Mouse (Mus musculus): Measurements from ENCODE around the gene Arfip2. TPM values are rescaled to one million over a fixed set of nuclear protein-coding genes. Genes with fewer than 3 reads are reported as not detected.
A peak's percentile ranks its signal among the peaks of the same experiment; 100 is the strongest.

Arfip2 gene
- polyA plus RNA-seq, 1 experiment = 103 TPM

DNA sequence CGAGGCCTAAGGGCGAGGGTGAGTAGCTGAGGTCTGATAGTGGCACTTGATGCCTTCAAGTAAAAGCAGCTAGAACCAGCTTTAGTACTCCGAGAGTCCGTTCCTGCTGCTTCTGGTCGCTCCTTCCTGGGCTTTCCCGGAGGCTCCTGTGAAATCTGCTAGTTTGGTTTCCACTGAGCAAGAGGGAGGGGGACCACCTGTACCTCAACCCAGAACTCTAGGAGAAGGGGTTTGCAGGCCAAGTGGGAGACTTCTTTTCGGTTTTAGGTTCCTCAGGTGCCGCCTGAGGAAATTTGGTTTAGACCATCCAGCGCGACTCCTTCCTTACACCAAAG lies 6.4 kb downstream of the Arfip2 start:
- no peak for DNase-seq (ENCODE audit: low read depth)
- no peak for TF ChIP-seq POLR2A (IDR thresholded peaks at IDR 0.05; ENCODE audit: borderline replicate concordance, extremely low read depth, insufficient read depth, insufficient read length, poor library complexity, severe bottlenecking)
- no peak for TF ChIP-seq CTCF (IDR thresholded peaks at IDR 0.05; ENCODE audit: borderline replicate concordance, extremely low read depth, insufficient read depth, insufficient read length)

DNA sequence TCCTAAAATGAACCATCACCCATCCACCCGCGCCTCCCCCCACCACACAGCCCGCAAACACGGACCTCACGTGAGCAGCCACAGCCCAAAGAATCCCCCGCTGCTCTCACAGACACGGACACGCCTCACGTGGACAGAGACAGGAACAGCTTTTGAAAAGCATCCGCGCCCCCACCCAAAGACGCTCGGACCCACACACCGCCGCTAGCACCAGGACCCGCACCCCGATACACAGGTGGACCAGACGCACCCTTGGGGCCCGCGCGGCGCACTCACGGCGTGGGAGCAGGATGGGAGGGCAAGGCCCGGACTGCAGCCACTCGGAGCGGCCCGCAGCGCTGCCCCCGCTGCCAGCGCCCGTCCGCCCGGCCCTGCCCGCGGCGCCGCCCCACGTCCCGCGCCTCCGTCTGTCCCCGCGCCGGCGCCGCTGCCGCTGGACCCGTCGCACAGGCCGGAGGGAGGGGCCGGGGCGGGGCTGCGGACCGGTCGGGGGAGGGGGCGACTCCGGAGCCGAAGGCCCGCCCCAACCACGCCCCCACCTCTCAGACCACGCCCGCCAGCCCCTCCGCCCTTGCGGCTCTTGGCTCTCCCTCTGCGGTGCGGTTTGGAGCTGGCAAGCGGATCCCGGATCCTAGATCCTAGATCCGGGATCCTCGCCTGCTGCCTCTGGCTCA lies 7.0 kb downstream of the Arfip2 start, which contains the start of gene Trim3:
Gene Trim3, minus strand, starts transcription at position 445 of the 674 bp plus-strand sequence.
- DNase-seq (ENCODE audit: low read depth) = peak; percentile 96
- TF ChIP-seq CTCF (IDR thresholded peaks at IDR 0.05; ENCODE audit: borderline replicate concordance, extremely low read depth, insufficient read depth, insufficient read length) = no peak
- TF ChIP-seq POLR2A (IDR thresholded peaks at IDR 0.05; ENCODE audit: borderline replicate concordance, extremely low read depth, insufficient read depth, insufficient read length, poor library complexity, severe bottlenecking) = peak; percentile 47; the same call in 1 of the 2 replicates

DNA sequence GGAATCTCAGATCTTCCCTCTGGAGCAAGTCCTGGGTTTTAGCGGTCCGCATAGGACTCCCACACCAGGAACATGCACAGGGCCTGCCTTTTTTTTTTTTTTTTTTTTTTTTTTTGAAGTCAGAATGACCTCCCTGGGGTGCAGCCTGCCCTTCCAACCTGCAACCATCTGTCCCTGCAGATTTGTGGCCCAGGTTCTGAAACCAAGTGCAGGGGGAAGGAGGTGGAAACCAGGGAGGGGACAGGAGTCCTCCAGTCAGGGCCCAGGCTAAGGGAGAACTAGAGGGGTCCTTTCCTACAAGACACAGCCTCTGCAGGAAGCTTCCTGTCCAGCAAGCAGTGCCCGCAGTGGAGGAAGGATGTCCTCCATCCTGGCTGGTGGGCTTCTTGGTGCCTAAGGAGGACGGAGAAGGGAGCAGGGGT lies 7.7 kb downstream of the Arfip2 start:
- DNase-seq (ENCODE audit: low read depth) = peak; percentile 44
- TF ChIP-seq CTCF (IDR thresholded peaks at IDR 0.05; ENCODE audit: borderline replicate concordance, extremely low read depth, insufficient read depth, insufficient read length) = no peak
- TF ChIP-seq POLR2A (IDR thresholded peaks at IDR 0.05; ENCODE audit: borderline replicate concordance, extremely low read depth, insufficient read depth, insufficient read length, poor library complexity, severe bottlenecking) = no peak

DNA sequence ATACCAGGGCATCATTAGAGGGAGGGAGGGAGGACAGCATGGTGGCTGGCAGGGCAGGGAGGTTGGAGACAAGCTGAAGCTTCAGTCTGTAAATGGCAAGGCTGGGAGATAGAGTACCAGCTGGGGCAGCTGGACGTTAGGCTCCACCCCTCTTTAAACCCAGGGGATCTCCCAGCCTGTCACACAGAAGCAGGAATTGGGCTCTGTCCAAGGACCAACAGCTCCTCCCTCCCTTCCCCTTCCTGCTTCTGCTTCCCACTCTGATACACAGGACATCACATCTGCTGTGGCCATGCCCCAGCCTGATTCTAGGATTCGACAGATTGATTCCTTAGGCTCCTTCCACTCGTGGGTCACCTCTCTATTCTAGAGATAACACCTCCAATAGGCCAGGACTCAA lies 11.6 kb downstream of the Arfip2 start:
- no peak for TF ChIP-seq CTCF (IDR thresholded peaks at IDR 0.05; ENCODE audit: borderline replicate concordance, extremely low read depth, insufficient read depth, insufficient read length)
- DNase-seq (ENCODE audit: low read depth) = peak; percentile 89

DNA sequence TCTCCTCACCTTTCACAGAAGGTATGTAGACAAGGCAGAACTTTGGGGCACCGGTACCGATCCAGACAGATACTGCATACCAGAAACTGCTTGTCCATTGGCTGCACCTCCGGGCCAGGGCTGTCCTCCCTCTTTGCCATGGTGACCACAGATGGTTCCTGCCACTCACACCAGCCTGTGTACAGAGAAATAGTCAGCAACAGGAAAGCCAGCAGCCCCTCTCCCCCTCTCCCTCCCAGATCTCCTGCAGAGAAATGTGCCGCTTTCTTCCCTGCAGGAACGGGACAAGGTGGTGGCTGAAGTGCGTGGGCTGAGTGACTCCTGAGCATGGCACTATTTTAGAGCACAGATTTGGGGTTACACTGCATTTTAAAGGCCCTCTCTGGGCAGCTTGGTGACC lies 14.8 kb downstream of the Arfip2 start:
- no peak for DNase-seq (ENCODE audit: low read depth)
- TF ChIP-seq POLR2A (IDR thresholded peaks at IDR 0.05; ENCODE audit: borderline replicate concordance, extremely low read depth, insufficient read depth, insufficient read length, poor library complexity, severe bottlenecking) (no peak), CTCF (IDR thresholded peaks at IDR 0.05; ENCODE audit: borderline replicate concordance, extremely low read depth, insufficient read depth, insufficient read length) (no peak)

DNA sequence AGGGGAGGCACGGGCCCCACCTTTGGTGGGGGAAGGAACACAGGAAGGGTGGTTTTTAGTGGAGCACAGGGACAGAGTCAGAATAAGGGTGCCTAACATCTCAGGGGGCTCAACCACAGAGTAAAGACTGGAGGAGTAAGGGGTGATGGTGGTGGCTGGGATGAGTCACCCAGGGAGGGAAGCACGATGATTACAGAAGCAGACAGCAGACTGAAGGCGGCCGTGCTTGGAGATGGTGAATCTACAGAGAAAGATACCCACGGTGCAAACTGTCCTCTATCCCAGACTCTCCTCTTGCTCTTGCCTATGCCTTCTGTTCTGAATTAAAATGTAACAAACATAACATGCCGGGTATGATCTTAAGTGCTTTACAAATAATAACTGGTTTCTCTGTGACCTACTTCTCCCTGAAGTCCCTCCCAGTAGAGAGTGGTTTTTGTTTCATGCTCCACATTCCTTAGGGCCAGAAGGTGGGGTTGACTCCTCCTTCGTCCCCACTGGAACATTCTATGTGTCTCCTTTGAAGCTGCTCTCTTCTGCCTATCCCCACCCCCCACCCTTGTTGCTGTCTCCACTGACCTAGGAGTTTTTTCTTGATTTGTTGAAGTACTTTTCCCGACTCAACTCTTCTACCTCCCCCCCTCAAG lies 18.4 kb downstream of the Arfip2 start:
- TF ChIP-seq CTCF (IDR thresholded peaks at IDR 0.05; ENCODE audit: borderline replicate concordance, extremely low read depth, insufficient read depth, insufficient read length) = no peak
- TF ChIP-seq POLR2A (IDR thresholded peaks at IDR 0.05; ENCODE audit: borderline replicate concordance, extremely low read depth, insufficient read depth, insufficient read length, poor library complexity, severe bottlenecking) = no peak
- DNase-seq (ENCODE audit: low read depth) = no peak

DNA sequence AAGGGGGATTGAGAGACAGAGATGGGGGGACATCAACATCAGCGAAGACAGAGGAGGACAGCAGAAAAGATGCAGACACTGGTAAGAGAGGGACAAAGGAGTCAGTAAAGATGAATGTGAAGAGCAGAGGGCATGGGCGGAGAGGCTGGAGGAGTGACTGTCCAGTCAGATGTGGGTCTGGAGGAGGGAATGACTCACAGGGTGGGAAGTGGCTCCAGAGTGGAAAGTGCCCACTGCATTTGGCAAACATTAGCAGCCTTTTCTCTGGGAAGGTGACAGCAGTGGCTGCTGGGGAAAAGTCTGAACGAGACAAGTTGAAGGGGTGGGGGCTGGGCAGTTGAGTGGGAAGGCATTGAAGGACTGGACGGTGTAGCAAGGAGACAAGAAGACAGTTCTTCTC lies 19.2 kb downstream of the Arfip2 start:
- no peak for DNase-seq (ENCODE audit: low read depth)
- TF ChIP-seq POLR2A (IDR thresholded peaks at IDR 0.05; ENCODE audit: borderline replicate concordance, extremely low read depth, insufficient read depth, insufficient read length, poor library complexity, severe bottlenecking) (no peak), CTCF (IDR thresholded peaks at IDR 0.05; ENCODE audit: borderline replicate concordance, extremely low read depth, insufficient read depth, insufficient read length) (no peak)

DNA sequence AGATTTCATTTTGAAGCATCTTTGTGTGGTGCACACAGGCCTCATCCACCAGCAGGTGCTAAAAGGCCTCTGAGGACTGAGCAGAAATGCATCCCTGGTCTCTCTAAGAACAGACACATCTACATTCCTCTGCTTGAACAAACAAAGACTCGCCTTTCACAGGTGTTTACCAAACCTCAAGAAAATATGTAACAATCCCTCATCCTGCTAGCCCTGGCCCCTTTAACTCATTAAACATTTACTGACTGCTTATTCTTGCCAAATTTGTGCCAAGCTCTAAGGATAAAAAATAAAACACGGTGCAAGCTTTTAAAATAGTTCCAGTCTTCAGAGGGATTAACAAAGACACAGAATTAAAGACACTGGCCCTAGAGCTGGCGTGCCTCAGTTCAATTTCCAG lies 20.5 kb downstream of the Arfip2 start:
- TF ChIP-seq CTCF (IDR thresholded peaks at IDR 0.05; ENCODE audit: borderline replicate concordance, extremely low read depth, insufficient read depth, insufficient read length) (no peak), POLR2A (IDR thresholded peaks at IDR 0.05; ENCODE audit: borderline replicate concordance, extremely low read depth, insufficient read depth, insufficient read length, poor library complexity, severe bottlenecking) (no peak)
- no peak for DNase-seq (ENCODE audit: low read depth)

DNA sequence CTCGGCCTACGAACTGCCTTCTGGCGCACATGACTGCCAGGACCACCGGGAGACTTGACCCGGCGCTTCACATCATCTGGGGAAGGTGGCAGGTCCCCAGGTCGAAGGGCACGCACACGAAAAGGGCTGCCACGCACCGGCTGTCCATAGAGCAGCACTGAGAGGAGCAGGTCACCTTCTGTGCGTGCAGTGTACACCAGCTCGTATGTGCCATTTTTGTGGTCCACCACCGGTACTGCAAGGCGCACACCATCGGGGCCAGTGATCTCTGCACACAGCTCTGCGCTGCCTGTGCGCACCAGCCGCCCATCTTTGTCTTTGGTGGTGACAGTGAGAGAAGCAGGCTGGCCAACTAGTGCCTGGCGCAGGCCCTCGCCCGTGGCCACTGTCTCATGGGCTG lies 22.4 kb downstream of the Arfip2 start:
- no peak for DNase-seq (ENCODE audit: low read depth)
- TF ChIP-seq POLR2A (IDR thresholded peaks at IDR 0.05; ENCODE audit: borderline replicate concordance, extremely low read depth, insufficient read depth, insufficient read length, poor library complexity, severe bottlenecking) (no peak), CTCF (IDR thresholded peaks at IDR 0.05; ENCODE audit: borderline replicate concordance, extremely low read depth, insufficient read depth, insufficient read length) (no peak)

DNA sequence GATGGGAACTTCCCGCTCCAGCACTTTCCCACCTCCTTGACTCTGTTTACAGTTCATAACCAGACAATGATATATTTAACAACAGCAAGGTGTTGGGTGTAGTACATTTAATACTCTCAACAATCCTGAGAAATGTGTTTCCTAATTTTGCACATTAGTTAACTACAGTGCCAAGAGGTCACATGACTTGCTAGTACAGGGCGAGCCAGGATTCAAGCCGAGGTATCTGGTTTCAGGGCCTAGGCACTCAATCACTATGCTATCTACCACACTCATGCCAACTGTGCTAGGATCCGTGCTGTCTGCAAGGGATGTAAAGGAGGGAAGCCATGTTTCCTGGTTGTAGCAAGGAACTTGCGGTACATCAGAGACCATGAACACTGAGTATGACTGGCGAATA lies 23.7 kb downstream of the Arfip2 start:
- no peak for DNase-seq (ENCODE audit: low read depth)
- no peak for TF ChIP-seq POLR2A (IDR thresholded peaks at IDR 0.05; ENCODE audit: borderline replicate concordance, extremely low read depth, insufficient read depth, insufficient read length, poor library complexity, severe bottlenecking)
- TF ChIP-seq CTCF (IDR thresholded peaks at IDR 0.05; ENCODE audit: borderline replicate concordance, extremely low read depth, insufficient read depth, insufficient read length) = no peak

DNA sequence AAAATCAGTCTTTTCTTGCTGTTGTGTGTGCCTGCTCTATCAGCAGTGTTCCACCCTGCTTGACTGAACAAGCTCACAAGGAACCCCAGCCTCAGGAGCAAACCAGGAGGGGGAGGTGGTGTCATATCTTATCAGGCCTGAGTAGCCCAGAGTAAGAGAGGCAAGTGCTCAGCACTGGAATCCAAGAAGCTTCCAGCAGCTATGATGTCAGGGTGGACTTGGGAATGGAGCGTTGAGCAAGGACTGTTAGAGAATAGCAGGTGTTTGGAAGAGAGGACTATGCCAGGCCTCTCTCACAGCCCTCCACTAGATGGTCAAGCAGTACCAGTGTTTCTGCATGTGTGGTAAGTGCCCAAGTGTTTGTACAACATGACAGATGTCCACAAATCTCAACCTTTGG lies 24.5 kb downstream of the Arfip2 start:
- DNase-seq (ENCODE audit: low read depth) = no peak
- TF ChIP-seq POLR2A (IDR thresholded peaks at IDR 0.05; ENCODE audit: borderline replicate concordance, extremely low read depth, insufficient read depth, insufficient read length, poor library complexity, severe bottlenecking) = no peak
- no peak for TF ChIP-seq CTCF (IDR thresholded peaks at IDR 0.05; ENCODE audit: borderline replicate concordance, extremely low read depth, insufficient read depth, insufficient read length)

DNA sequence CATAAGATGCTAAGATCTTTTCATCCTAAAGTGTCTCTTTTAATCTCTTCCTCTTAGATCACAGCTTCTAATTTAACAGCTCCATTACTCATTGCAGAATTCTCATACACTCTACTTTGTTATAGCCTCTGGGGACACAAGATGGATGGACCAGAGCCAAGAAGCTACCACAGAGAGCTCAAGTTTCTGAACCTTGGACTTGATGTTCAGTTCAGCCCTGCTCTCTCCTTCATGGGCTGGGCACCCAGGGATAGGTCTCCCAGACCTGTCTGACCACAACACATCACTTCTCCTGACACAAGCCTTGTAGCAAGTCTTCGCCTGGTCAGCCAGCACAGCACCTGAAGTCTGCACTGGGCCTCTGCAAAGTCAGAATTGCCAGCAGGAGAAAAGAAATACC lies 25.8 kb downstream of the Arfip2 start:
- DNase-seq (ENCODE audit: low read depth) = no peak
- TF ChIP-seq POLR2A (IDR thresholded peaks at IDR 0.05; ENCODE audit: borderline replicate concordance, extremely low read depth, insufficient read depth, insufficient read length, poor library complexity, severe bottlenecking) (no peak), CTCF (IDR thresholded peaks at IDR 0.05; ENCODE audit: borderline replicate concordance, extremely low read depth, insufficient read depth, insufficient read length) (no peak)

All from brain, embryonic 14.5 days (tissue).